Mouse (Mus musculus) layer of hippocampus, postnatal 36 days (tissue): ENCODE results near the gene Ncln. TPM values are rescaled to one million over a fixed set of nuclear protein-coding genes. Genes with fewer than 3 reads are reported as not detected.
"Not testable (repeated sequence)": the region's sequence is repeated elsewhere in the genome, so short reads cannot be mapped to it uniquely, and the experiment has no call there.

ENCODE experiments used
- DNase-seq, 2 experiments: peaks; one replicate each; pipeline ENCODE4 v3.0.0; 2022
- microRNA-seq, 2 experiments: library from miRNA; unstranded; fragments of <30 nt; microRNA quantifications; one replicate each; pipeline ENCODE4 v1.2.0; 2021
- total RNA-seq, 2 experiments: library from RNA; stranded (reverse); gene quantifications; 2 replicates each; pipeline ENCODE4 v1.2.3; 2021

The Ncln gene
- total RNA-seq, 2 experiments from 2014 or later: 77.1 to 90.0 TPM

DNA sequence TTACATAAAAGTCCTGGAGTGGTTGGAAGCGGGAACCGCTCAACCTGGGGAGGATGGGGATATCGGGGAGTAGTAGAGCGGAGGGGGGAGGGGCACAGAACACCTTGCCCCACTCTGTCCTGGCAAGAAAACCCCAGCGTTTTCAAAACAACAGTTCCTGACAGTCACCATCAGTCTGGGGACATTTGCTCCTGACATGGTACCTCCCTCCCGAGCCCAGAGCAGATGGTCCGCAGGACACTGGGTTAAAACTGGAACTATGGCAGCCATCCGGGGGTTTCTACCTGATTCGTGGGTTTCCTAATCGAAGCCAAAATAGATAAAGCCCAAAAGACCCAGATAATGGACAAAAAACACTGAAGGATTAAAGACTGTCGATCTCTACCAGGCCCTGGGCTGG is 35.2 kb downstream of the Ncln start:
- DNase-seq: no peak

GRCm38 (mm10) chr10:81460471-81460870 is 35.7 kb downstream of the Ncln start:
- no peak for DNase-seq

DNA sequence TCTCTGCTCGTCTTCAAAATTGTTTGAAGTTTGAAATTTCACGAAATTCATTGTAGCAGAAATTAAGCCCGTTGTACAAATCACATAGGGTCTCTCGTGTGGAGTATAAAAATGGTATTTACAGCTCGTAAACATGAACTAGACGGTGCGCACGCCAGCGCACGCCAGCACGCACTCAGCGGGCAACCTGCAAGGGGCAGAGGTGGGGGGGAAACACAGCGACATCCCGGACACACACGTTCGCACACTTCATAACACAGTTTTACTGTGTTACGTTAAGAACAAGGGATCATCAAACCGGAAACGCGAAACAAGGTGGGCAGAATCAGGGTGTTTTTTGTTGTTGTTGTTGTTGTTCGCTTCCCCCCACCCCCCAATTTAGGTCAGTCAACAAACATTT is 36.8 kb downstream of the Ncln start:
- no peak for DNase-seq

GRCm38 (mm10) chr10:81458267-81458666 is 37.9 kb downstream of the Ncln start:
- no peak for DNase-seq

DNA sequence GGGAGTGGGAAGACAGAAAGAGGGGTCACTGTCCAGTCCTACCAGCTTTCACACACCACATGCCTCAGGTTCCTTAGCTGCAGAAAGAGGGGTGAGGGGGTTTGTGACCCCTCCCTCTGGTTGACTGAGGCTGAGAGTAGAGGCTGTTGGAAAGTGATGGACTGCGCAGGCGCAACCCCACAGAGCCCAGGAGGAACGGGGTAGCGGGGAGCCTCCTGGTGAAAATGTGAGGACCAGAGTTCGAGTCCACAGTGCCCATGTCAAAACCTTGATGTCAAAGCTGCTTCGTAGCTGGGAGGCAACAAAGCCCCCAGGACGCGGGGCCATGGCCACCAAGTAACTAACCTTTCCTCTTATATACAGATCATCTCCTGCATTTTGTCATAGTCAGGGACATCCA is 38.6 kb downstream of the Ncln start:
- no peak for DNase-seq

DNA sequence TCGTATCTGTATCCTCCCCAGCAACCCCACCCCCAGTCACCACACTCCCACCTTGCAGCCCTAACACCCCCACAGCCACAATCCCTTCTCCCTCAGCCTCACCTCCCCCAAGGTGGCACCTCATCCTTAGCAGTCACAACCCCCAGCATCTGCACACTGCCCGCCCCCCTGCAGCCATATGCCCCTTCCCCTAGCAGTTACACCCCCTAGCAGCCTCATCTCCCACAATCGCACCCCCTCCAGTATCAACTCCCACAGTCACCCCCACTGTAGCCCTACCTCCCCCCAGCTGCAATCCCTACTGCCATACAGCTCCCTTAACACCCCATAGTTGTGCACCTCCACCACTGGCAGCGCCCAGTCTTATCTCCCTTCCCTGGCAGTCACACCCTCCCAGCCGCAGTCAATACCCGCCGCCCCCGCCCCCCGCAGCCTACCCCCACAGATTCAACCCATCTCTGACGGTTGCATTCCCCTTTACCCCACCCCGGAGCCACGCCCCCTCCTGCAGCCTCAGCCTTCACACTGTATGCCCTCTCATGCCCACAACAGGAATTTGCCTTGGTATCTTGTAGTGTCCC is 39.1 kb downstream of the Ncln start:
- DNase-seq: no peak

GRCm38 (mm10) chr10:81455181-81455895 is 40.9 kb downstream of the Ncln start, which contains the start of gene Nfic:
TSS of gene Nfic (minus strand) at chr10:81455635.
- DNase-seq: no peak

DNA sequence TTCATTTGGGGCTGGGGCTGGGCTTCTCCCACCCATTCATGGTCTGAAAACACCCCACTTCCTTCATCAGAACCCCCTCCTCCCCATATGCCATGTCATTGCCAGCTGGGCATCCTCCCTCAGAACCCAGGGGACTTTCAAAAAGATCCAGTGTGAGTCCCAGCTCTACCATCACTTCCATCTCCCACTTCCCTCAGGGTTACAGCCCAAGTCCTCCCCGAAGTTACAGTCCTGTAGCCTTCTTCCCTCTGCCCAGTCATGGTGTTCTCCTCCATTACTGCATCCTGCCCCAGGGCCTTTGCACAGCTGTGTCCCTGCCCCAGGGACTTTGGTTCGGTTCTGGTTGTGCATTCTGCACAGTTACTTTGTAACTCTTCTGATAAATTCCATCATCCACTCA is 42.1 kb downstream of the Ncln start:
- DNase-seq: no peak

GRCm38 (mm10) chr10:81452947-81453288 is 43.3 kb downstream of the Ncln start:
- DNase-seq: no peak

- DNase-seq: peak in 1 of 2 experiments; percentile 2
Measured at GRCm38 (mm10) chr10:81452237-81452946, 43.8 kb downstream of the Ncln start.

GRCm38 (mm10) chr10:81451365-81451745 is 44.8 kb downstream of the Ncln start:
- DNase-seq: no peak

GRCm38 (mm10) chr10:81450641-81451364 is 45.4 kb downstream of the Ncln start:
- no peak for DNase-seq

DNA sequence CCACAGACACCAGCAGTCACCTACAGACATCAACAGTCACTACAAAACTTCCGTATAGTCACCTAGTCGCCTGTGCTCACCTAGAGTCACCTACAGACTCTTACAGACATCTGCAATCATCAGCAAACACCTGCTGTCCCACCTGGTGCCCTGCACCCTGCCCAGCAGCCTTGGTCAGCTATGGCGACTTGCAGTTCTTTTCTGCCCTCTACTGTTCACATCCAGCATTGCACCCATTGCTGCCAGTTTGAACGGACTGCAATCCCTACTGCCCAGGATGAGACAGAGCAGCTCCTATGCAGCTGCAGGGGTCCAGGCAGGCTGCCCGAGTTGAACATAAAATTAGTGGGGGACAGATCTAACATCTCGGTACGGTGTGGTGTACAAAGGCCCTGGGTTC is 46.1 kb downstream of the Ncln start:
- DNase-seq: peak; percentile 75 to 80

GRCm38 (mm10) chr10:81445516-81445915 is 50.7 kb downstream of the Ncln start:
- not testable (repeated sequence) for DNase-seq

- no peak for DNase-seq
Measured at GRCm38 (mm10) chr10:81441019-81441418, 55.2 kb downstream of the Ncln start.

Small RNAs within 50 kb of the gene (microRNA-seq; reads per million reads assigned to microRNA genes)
- gene Gm25595: 0 reads per million in 2 experiments

Other genes starting within 250 kb of the Ncln start
- 100 to 1,000 TPM; 227 to 236 TPM for gene Matk, start 243.5 kb downstream of the Ncln start, total RNA-seq
- 10 to 100 TPM; 32.3 to 36.0 TPM for gene Mrpl54, start 229.5 kb downstream of the Ncln start, total RNA-seq
- gene Apba3, start 229.4 kb downstream of the Ncln start, total RNA-seq: 10 to 100 TPM; 39.3 to 56.0 TPM
- gene Tjp3, start 204.8 kb downstream of the Ncln start, total RNA-seq: 1 to 10 TPM in 1 of 2 experiments, under 1 TPM in 1; 0.65 to 1.7 TPM
- gene Pip5k1c, start 203.4 kb downstream of the Ncln start, total RNA-seq: 100 to 1,000 TPM; 301 to 304 TPM
- 10 to 100 TPM; 28.9 to 30.1 TPM for gene Cactin, start 175.3 kb downstream of the Ncln start, total RNA-seq
- 1 to 10 TPM in 1 of 2 experiments, under 1 TPM in 1; 0.91 to 1.1 TPM for gene Tbxa2r, start 167.7 kb downstream of the Ncln start, total RNA-seq
- gene Gipc3, start 153.1 kb downstream of the Ncln start, total RNA-seq: 1 to 10 TPM; 1.7 to 1.9 TPM
- 10 to 100 TPM; 27.6 to 35.0 TPM for gene Hmg20b, start 145.9 kb downstream of the Ncln start, total RNA-seq
- gene Mfsd12, start 138.9 kb downstream of the Ncln start, total RNA-seq: 10 to 100 TPM; 43.5 to 48.4 TPM
- gene 4930404N11Rik, start 130.6 kb downstream of the Ncln start, total RNA-seq: 1 to 10 TPM; 1.6 to 1.9 TPM
- gene Fzr1, start 117.9 kb downstream of the Ncln start, total RNA-seq: 10 to 100 TPM; 61.5 to 68.9 TPM
- 10 to 100 TPM; 72.5 to 76.9 TPM for gene Dohh, start 112.0 kb downstream of the Ncln start, total RNA-seq
- 1 to 10 TPM; 4.0 to 6.6 TPM for gene Gm48551, start 111.9 kb downstream of the Ncln start, total RNA-seq
- gene Gm48552, start 107.4 kb downstream of the Ncln start, total RNA-seq: 1 to 10 TPM; 4.5 to 7.1 TPM
- 1 to 10 TPM; 1.6 to 1.7 TPM for gene Smim24, start 103.3 kb downstream of the Ncln start, total RNA-seq
- gene Nfic, start 40.8 kb downstream of the Ncln start, total RNA-seq: 10 to 100 TPM; 55.3 to 55.8 TPM
- gene Celf5, start 13.7 kb downstream of the Ncln start, total RNA-seq: 100 to 1,000 TPM; 273 to 281 TPM
- gene S1pr4, start 3.7 kb upstream of the Ncln start, total RNA-seq: under 1 TPM; 0.40 to 0.65 TPM
- gene Gna15, start 27.8 kb upstream of the Ncln start, total RNA-seq: 1 to 10 TPM; 3.0 to 3.4 TPM
- gene Gna11, start 48.8 kb upstream of the Ncln start, total RNA-seq: 100 to 1,000 TPM; 113 to 117 TPM
- gene Aes, start 63.1 kb upstream of the Ncln start, total RNA-seq: 100 to 1,000 TPM; 667 to 720 TPM
- gene Tle2, start 78.2 kb upstream of the Ncln start, total RNA-seq: 10 to 100 TPM; 33.2 to 33.9 TPM
- gene Tle6, start 104.7 kb upstream of the Ncln start, total RNA-seq: 1 to 10 TPM; 1.3 to 3.0 TPM
- gene BC025920, start 109.9 kb upstream of the Ncln start, total RNA-seq: 1 to 10 TPM; 3.6 to 3.9 TPM
- gene Sirt6, start 131.4 kb upstream of the Ncln start, total RNA-seq: 10 to 100 TPM; 26.2 to 27.9 TPM
- gene Ankrd24, start 132.1 kb upstream of the Ncln start, total RNA-seq: 10 to 100 TPM; 31.6 to 41.0 TPM
- gene Gm10778, start 152.7 kb upstream of the Ncln start, total RNA-seq: 1 to 10 TPM; 3.8 to 4.9 TPM
- 1 to 10 TPM; 7.8 to 9.1 TPM for gene Zfp433, start 208.4 kb upstream of the Ncln start, total RNA-seq